Mouse (Mus musculus) embryo, embryonic 9.5 days (tissue): ENCODE data around the gene Gm47995.

Experiments
- DNase-seq: peaks from one replicate; pipeline ENCODE4 v3.0.0-alpha.2; 2017; ENCODE audit errors: extremely low spot score

Gene Gm47995

GRCm38 (mm10) chr1:151232346-151232745, 34.1 kb downstream of the Gm47995 start:
- DNase-seq = no peak

GRCm38 (mm10) chr1:151233756-151234155, 35.5 kb downstream of the Gm47995 start:
- DNase-seq = no peak

GRCm38 (mm10) chr1:151235574-151235973, 37.3 kb downstream of the Gm47995 start:
- no peak for DNase-seq

- DNase-seq = no peak
Measured at GRCm38 (mm10) chr1:151236141-151236930, 38.1 kb downstream of the Gm47995 start.

GRCm38 (mm10) chr1:151237780-151238179, 39.5 kb downstream of the Gm47995 start:
- no peak for DNase-seq

GRCm38 (mm10) chr1:151243332-151243731, 45.1 kb downstream of the Gm47995 start:
- DNase-seq = no peak

- no peak for DNase-seq
Measured at GRCm38 (mm10) chr1:151244013-151244412, 45.8 kb downstream of the Gm47995 start.

- no peak for DNase-seq
Measured at GRCm38 (mm10) chr1:151244761-151245160, 46.5 kb downstream of the Gm47995 start.

GRCm38 (mm10) chr1:151245165-151245564, 46.9 kb downstream of the Gm47995 start:
- no peak for DNase-seq

GRCm38 (mm10) chr1:151245846-151246245, 47.6 kb downstream of the Gm47995 start:
- no peak for DNase-seq
